Mouse (Mus musculus): Measurements from ENCODE around the gene Dab2ip.

DNA sequence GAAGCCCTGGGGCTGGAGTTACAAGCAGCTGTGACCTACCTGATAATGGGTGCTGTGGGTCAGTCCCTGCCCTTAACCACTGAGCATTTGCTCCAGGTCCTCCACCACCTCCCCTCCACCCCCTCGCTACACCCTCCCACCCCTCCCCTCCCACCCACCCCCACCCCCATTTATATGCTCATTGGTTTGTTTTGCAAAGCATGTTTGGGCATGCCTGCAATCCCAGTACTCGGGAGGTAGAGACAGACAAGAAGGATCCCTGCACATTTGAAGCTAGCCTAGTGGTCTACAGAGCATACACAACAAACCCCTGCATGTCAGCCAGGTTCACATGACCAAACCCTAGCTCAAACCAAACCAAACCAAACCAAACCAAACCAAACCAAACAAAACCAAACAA is 178.0 kb downstream of the Dab2ip start:
- TF ChIP-seq CTCF (IDR thresholded peaks at IDR 0.05; ENCODE audit: control insufficient read depth, insufficient read depth, insufficient replicate concordance, low read depth, low read length) (no peak), POLR2A (IDR thresholded peaks at IDR 0.05; ENCODE audit: control insufficient read depth, low read depth, low read length) (no peak)

Measured in testis, adult 2 months (tissue).